Mouse (Mus musculus): ENCODE data around the gene Ciao1.
"Not testable (repeated sequence)": the region's sequence is repeated elsewhere in the genome, so short reads cannot be mapped to it uniquely, and the experiment has no call there.

Gene Ciao1

GRCm38 (mm10) chr2:127247592-127248333 lies at the start of gene Ciao1, which contains the start of gene Tmem127:
Gene Ciao1 (minus strand): TSS chr2:127247816.
Gene Tmem127 (plus strand): TSS chr2:127247908.
- peak; percentile 99 for DNase-seq (ENCODE audit: low spot score in 2 of 2)

- no peak for DNase-seq (ENCODE audit: low spot score in 2 of 2)
Observed at GRCm38 (mm10) chr2:127297001-127297805, 49.6 kb upstream of the Ciao1 start.

- DNase-seq (ENCODE audit: low spot score in 2 of 2), result no peak
Observed at GRCm38 (mm10) chr2:127292250-127292649, 44.6 kb upstream of the Ciao1 start.

- peak in 1 of 2 experiments; percentile 20 for DNase-seq (ENCODE audit: low spot score in 2 of 2)
Observed at GRCm38 (mm10) chr2:127278162-127278561, 30.5 kb upstream of the Ciao1 start.

- no peak for DNase-seq (ENCODE audit: low spot score in 2 of 2)
Observed at GRCm38 (mm10) chr2:127275551-127276320, 28.1 kb upstream of the Ciao1 start.

GRCm38 (mm10) chr2:127274590-127274989 lies 27.0 kb upstream of the Ciao1 start:
- DNase-seq (ENCODE audit: low spot score in 2 of 2), result no peak

GRCm38 (mm10) chr2:127272806-127273205 lies 25.2 kb upstream of the Ciao1 start:
- peak in 1 of 2 experiments; percentile 17 for DNase-seq (ENCODE audit: low spot score in 2 of 2)

- DNase-seq (ENCODE audit: low spot score in 2 of 2), result not testable (repeated sequence)
Observed at GRCm38 (mm10) chr2:127272049-127272448, 24.4 kb upstream of the Ciao1 start.

- DNase-seq (ENCODE audit: low spot score in 2 of 2), result no peak
Observed at GRCm38 (mm10) chr2:127271042-127271515, 23.5 kb upstream of the Ciao1 start.

GRCm38 (mm10) chr2:127270300-127271041 lies 22.9 kb upstream of the Ciao1 start:
- DNase-seq (ENCODE audit: low spot score in 2 of 2), result peak; percentile 87

GRCm38 (mm10) chr2:127269491-127270299 lies 22.1 kb upstream of the Ciao1 start, which contains the start of gene Stard7:
Gene Stard7 (plus strand): TSS chr2:127270218.
- peak; percentile 97 for DNase-seq (ENCODE audit: low spot score in 2 of 2)

GRCm38 (mm10) chr2:127267854-127268253 lies 20.2 kb upstream of the Ciao1 start:
- no peak for DNase-seq (ENCODE audit: low spot score in 2 of 2)

GRCm38 (mm10) chr2:127262480-127262879 lies 14.9 kb upstream of the Ciao1 start:
- no peak for DNase-seq (ENCODE audit: low spot score in 2 of 2)

GRCm38 (mm10) chr2:127259340-127259739 lies 11.7 kb upstream of the Ciao1 start:
- DNase-seq (ENCODE audit: low spot score in 2 of 2), result no peak

GRCm38 (mm10) chr2:127255294-127255693 lies 7.7 kb upstream of the Ciao1 start:
- DNase-seq (ENCODE audit: low spot score in 2 of 2), result no peak

GRCm38 (mm10) chr2:127254604-127255134 lies 7.1 kb upstream of the Ciao1 start:
- no peak for DNase-seq (ENCODE audit: low spot score in 2 of 2)

- DNase-seq (ENCODE audit: low spot score in 2 of 2), result no peak
Observed at GRCm38 (mm10) chr2:127252787-127253186, 5.2 kb upstream of the Ciao1 start.

GRCm38 (mm10) chr2:127251880-127252527 lies 4.4 kb upstream of the Ciao1 start:
- DNase-seq (ENCODE audit: low spot score in 2 of 2), result no peak

GRCm38 (mm10) chr2:127251457-127251856 lies 3.8 kb upstream of the Ciao1 start:
- no peak for DNase-seq (ENCODE audit: low spot score in 2 of 2)

Data from spleen, postnatal 36 days (tissue).